Mouse (Mus musculus) ES-Bruce4 (cell line): Measurements from ENCODE around the gene Entpd8. TPM values are rescaled to one million over a fixed set of nuclear protein-coding genes. Genes with fewer than 3 reads are reported as not detected.

ENCODE experiments used
- H3K27ac ChIP-seq: 2 replicates; pipeline ENCODE4 v1.5.1; 2012; ENCODE audit warnings: low read length, inconsistent platforms; ENCODE audit not compliant: insufficient read depth
- H3K27me3 ChIP-seq: 2 replicates; pipeline ENCODE4 v1.6.1; 2012; ENCODE audit warnings: mild to moderate bottlenecking, low read length, inconsistent platforms; ENCODE audit not compliant: control insufficient read depth, poor library complexity, insufficient read depth, severe bottlenecking
- H3K36me3 ChIP-seq: 2 replicates; pipeline ENCODE4 v1.6.1; 2012; ENCODE audit warnings: inconsistent platforms, mild to moderate bottlenecking, low read length, moderate library complexity; ENCODE audit not compliant: control insufficient read depth, poor library complexity, insufficient read depth, severe bottlenecking
- H3K4me1 ChIP-seq: one replicate; pipeline ENCODE4 v1.8.1; 2011; ENCODE audit warnings: low read length; ENCODE audit not compliant: control insufficient read depth, insufficient read depth
- H3K4me3 ChIP-seq: 2 replicates; pipeline ENCODE4 v1.5.1; 2011; ENCODE audit warnings: low read depth, mild to moderate bottlenecking, low read length
- H3K9ac ChIP-seq: 2 replicates; pipeline ENCODE4 v1.6.1; 2012; ENCODE audit warnings: low read depth, mild to moderate bottlenecking, inconsistent platforms; ENCODE audit not compliant: poor library complexity, severe bottlenecking
- H3K9me3 ChIP-seq: replicated peaks from 2 replicates; pipeline ENCODE4 v1.6.1; 2012; ENCODE audit warnings: mild to moderate bottlenecking, low read length, inconsistent platforms; ENCODE audit not compliant: control insufficient read depth, poor library complexity, insufficient read depth, severe bottlenecking
- CTCF ChIP-seq: IDR thresholded peaks from one replicate; pipeline ENCODE4 v1.8.1; 2011; ENCODE audit warnings: low read depth, low read length
- EP300 ChIP-seq: IDR thresholded peaks from 2 replicates; pipeline ENCODE4 v1.6.1; 2011; ENCODE audit warnings: low read depth, low read length; ENCODE audit not compliant: insufficient read depth
- POLR2A ChIP-seq: IDR thresholded peaks from one replicate; pipeline ENCODE4 v1.8.1; 2011; ENCODE audit warnings: low read length; ENCODE audit not compliant: insufficient read depth
- polyA plus RNA-seq: library from polyadenylated mRNA; stranded (reverse); fragments of >200 nt; gene quantifications from 2 replicates; pipeline ENCODE4 v1.2.4, GENCODE M21; 2011; ENCODE audit warnings: low read depth; ENCODE audit not compliant: missing spikeins, insufficient read depth, insufficient read length

The Entpd8 gene
- polyA plus RNA-seq, 1 experiment, result not detected

GRCm38 (mm10) chr2:25098005-25098615 is 18.0 kb downstream of the Entpd8 start:
- Histone ChIP-seq H3K9me3 (no peaks in the 10 kb centered on the region), H3K4me3 (no peak overlapping the region), H3K36me3 (no peaks in the 10 kb centered on the region), H3K27ac (no peak overlapping the region), H3K27me3 (no peaks in the 10 kb centered on the region), H3K4me1 (no peaks in the 10 kb centered on the region), H3K9ac (no peak overlapping the region)
- TF ChIP-seq CTCF (no peak), EP300 (no peak), POLR2A (no peak)

- Histone ChIP-seq H3K4me3 (no peak overlapping the region), H3K36me3 (no peaks in the 10 kb centered on the region), H3K27me3 (no peaks in the 10 kb centered on the region), H3K27ac (no peak overlapping the region), H3K9me3 (no peaks in the 10 kb centered on the region), H3K9ac (no peak overlapping the region), H3K4me1 (no peaks in the 10 kb centered on the region)
- TF ChIP-seq CTCF (no peak), POLR2A (no peak)
Measured at GRCm38 (mm10) chr2:25098956-25099355, 18.9 kb downstream of the Entpd8 start.

- TF ChIP-seq EP300, result no peak
- Histone ChIP-seq H3K9ac (no peak overlapping the region), H3K36me3 (no peaks in the 10 kb centered on the region), H3K9me3 (no peaks in the 10 kb centered on the region), H3K27ac (no peak overlapping the region), H3K4me3 (no peak overlapping the region), H3K4me1 (no peaks in the 10 kb centered on the region), H3K27me3 (no peaks in the 10 kb centered on the region)
Measured at GRCm38 (mm10) chr2:25099703-25100102, 19.6 kb downstream of the Entpd8 start.

- no peak for TF ChIP-seq EP300
- TF ChIP-seq CTCF, result no peak
- no peak for TF ChIP-seq POLR2A
- Histone ChIP-seq H3K36me3 (no peaks in the 10 kb centered on the region), H3K27me3 (no peaks in the 10 kb centered on the region), H3K4me3 (no peak overlapping the region), H3K9ac (no peak overlapping the region), H3K27ac (no peak overlapping the region), H3K4me1 (no peaks in the 10 kb centered on the region), H3K9me3 (no peaks in the 10 kb centered on the region)
Measured at GRCm38 (mm10) chr2:25104122-25104521, 24.0 kb downstream of the Entpd8 start.

- no peak overlapping the region for H3K27ac ChIP-seq
- TF ChIP-seq POLR2A (no peak), EP300 (no peak), CTCF (no peak)
- H3K9ac ChIP-seq, result no peak overlapping the region
- no peaks in the 10 kb centered on the region for H3K9me3 ChIP-seq
- no peaks in the 10 kb centered on the region for H3K27me3 ChIP-seq
- no peaks in the 10 kb centered on the region for H3K4me1 ChIP-seq
- H3K4me3 ChIP-seq, result no peak overlapping the region
- no peaks in the 10 kb centered on the region for H3K36me3 ChIP-seq
Measured at GRCm38 (mm10) chr2:25106045-25106444, 25.9 kb downstream of the Entpd8 start.

GRCm38 (mm10) chr2:25109487-25109886 is 29.4 kb downstream of the Entpd8 start:
- Histone ChIP-seq H3K27ac (no peak overlapping the region), H3K36me3 (no peaks in the 10 kb centered on the region), H3K9ac (no peak overlapping the region), H3K9me3 (no peaks in the 10 kb centered on the region), H3K4me1 (no peaks in the 10 kb centered on the region), H3K4me3 (no peak overlapping the region), H3K27me3 (no peaks in the 10 kb centered on the region)
- TF ChIP-seq EP300, result no peak
- TF ChIP-seq CTCF, result no peak
- TF ChIP-seq POLR2A, result no peak
